In the genomic region with DNA sequence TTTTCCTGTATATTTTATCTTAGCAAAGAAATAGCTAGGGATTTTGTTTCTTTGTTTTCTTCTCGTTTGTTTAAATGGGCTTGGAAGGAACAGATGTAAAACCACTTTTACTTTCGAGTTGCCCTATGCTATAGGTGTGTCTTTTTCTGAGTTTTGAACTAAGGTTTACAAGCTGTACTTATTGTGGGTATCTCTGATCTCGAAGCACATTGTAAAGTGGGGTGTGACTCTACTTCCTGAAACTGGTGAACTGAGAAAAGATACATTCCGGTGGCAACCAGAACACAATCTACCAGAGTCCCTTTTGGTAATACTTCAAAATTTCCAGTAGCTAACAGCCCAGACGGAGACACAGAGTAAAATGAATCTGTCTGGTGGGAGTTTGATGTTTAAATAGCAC, we compare ENCODE assay signal across 8 mouse cellular contexts. TPM values are rescaled to one million over a fixed set of nuclear protein-coding genes. Genes with fewer than 3 reads are reported as not detected.
DNase-seq lines count a peak whose midpoint lies in the region; ATAC-seq and TF ChIP-seq lines count a peak whose summit lies in the region.

No protein-coding gene starts in this region.

- no peak for DNase-seq in spleen, adult 2 months (ENCODE audit: low read depth in 1 of 2, low spot score in 2 of 2)
- no peak for DNase-seq in spleen, adult 18-20 months
- DNase-seq in liver, postnatal 0 days = no peak
- DNase-seq in thymus, postnatal 4 days = no peak
- no peak for DNase-seq in spleen, postnatal 4 days (ENCODE audit: low spot score in 2 of 2)
- DNase-seq in layer of hippocampus, adult 18-20 months (ENCODE audit: low spot score in 2 of 2) = no peak

- H3K27me3 ChIP-seq in forebrain, embryonic 15.5 days = no peaks in the 10 kb centered on the region
- no peaks in the 10 kb centered on the region for H3K27me3 ChIP-seq in forebrain, embryonic 13.5 days
- no peaks in the 10 kb centered on the region for H3K27me3 ChIP-seq in spleen, adult 2 months (ENCODE audit: control insufficient read depth, insufficient read depth, low read length)
- no peaks in the 10 kb centered on the region for H3K27me3 ChIP-seq in liver, postnatal 0 days (ENCODE audit: insufficient read depth, low read length)

- H3K4me3 ChIP-seq in forebrain, embryonic 15.5 days = no peak overlapping the region
- H3K4me3 ChIP-seq in forebrain, embryonic 13.5 days = no peak overlapping the region
- H3K4me3 ChIP-seq in spleen, adult 2 months (ENCODE audit: extremely low read depth, insufficient read depth, insufficient read length) = peak overlapping the region; percentile 81; the same call in 1 of the 2 replicates
- H3K4me3 ChIP-seq in liver, postnatal 0 days (ENCODE audit: low read depth, low read length) = peak overlapping the region; percentile 79; the same call in 1 of the 2 replicates

- H3K36me3 ChIP-seq in forebrain, embryonic 15.5 days = no peaks in the 10 kb centered on the region
- no peaks in the 10 kb centered on the region for H3K36me3 ChIP-seq in forebrain, embryonic 13.5 days (ENCODE audit: poor library complexity, severe bottlenecking)
- no peaks in the 10 kb centered on the region; the same call in 1 of the 2 replicates for H3K36me3 ChIP-seq in spleen, adult 2 months (ENCODE audit: control insufficient read depth, insufficient read depth, low read length)
- no peaks in the 10 kb centered on the region for H3K36me3 ChIP-seq in liver, postnatal 0 days (replicated peaks; ENCODE audit: insufficient read depth, low read length)

- no peak overlapping the region for H3K9ac ChIP-seq in forebrain, embryonic 15.5 days (replicated peaks)
- no peak overlapping the region for H3K9ac ChIP-seq in forebrain, embryonic 13.5 days
- no peak overlapping the region for H3K9ac ChIP-seq in liver, postnatal 0 days (replicated peaks)

- no peak for TF ChIP-seq CTCF in spleen, adult 2 months (IDR thresholded peaks at IDR 0.05; ENCODE audit: extremely low read depth, insufficient read depth, insufficient read length, insufficient replicate concordance)
- TF ChIP-seq CTCF in liver, postnatal 0 days (IDR thresholded peaks at IDR 0.05; ENCODE audit: low read depth) = no peak

- H3K4me2 ChIP-seq in forebrain, embryonic 15.5 days (replicated peaks) = peak overlapping the region; percentile 51
- H3K4me2 ChIP-seq in forebrain, embryonic 13.5 days = no peak overlapping the region
- H3K4me2 ChIP-seq in liver, postnatal 0 days (ENCODE audit: low read depth, low read length) = peak overlapping the region; percentile 81

- H3K4me1 ChIP-seq in forebrain, embryonic 15.5 days = peaks cover 15% of the 10 kb centered on the region
- peaks cover 10% of the 10 kb centered on the region for H3K4me1 ChIP-seq in forebrain, embryonic 13.5 days
- 0 out of 2 replicates have a peak, but pooled peaks cover 2% of the 10 kb centered on the region for H3K4me1 ChIP-seq in spleen, adult 2 months (ENCODE audit: control insufficient read depth, insufficient read depth, insufficient read length)
- H3K4me1 ChIP-seq in liver, postnatal 0 days (ENCODE audit: insufficient read depth) = peaks cover 15% of the 10 kb centered on the region

- TF ChIP-seq EP300 in liver, postnatal 0 days (IDR thresholded peaks at IDR 0.05; ENCODE audit: low read depth) = no peak

- 90% methylated on average over 5 of the region's 5 CpGs for WGBS in forebrain, embryonic 15.5 days
- 92% methylated on average over 5 of the region's 5 CpGs for WGBS in forebrain, embryonic 13.5 days
- WGBS in spleen, adult 2 months = 36% methylated on average over 5 of the region's 5 CpGs
- WGBS in liver, postnatal 0 days (ENCODE audit: insufficient replicate concordance) = 56% methylated on average over 5 of the region's 5 CpGs

- ATAC-seq in forebrain, embryonic 15.5 days (replicated peaks) = 0 out of 2 replicates have a peak, but pooled peaks have one; percentile 24
- ATAC-seq in forebrain, embryonic 13.5 days = no peak
- ATAC-seq in liver, postnatal 0 days = no peak

- no peaks in the 10 kb centered on the region for H3K9me3 ChIP-seq in forebrain, embryonic 15.5 days
- H3K9me3 ChIP-seq in forebrain, embryonic 13.5 days (replicated peaks) = no peaks in the 10 kb centered on the region
- no peaks in the 10 kb centered on the region for H3K9me3 ChIP-seq in liver, postnatal 0 days (ENCODE audit: low read length)

- H3K27ac ChIP-seq in forebrain, embryonic 15.5 days (replicated peaks) = no peak overlapping the region
- no peak overlapping the region for H3K27ac ChIP-seq in forebrain, embryonic 13.5 days
- H3K27ac ChIP-seq in spleen, adult 2 months (ENCODE audit: insufficient read depth, low read length) = no peak overlapping the region
- H3K27ac ChIP-seq in liver, postnatal 0 days (ENCODE audit: low read depth) = no peak overlapping the region

- no peak for TF ChIP-seq POLR2A in spleen, adult 2 months (IDR thresholded peaks at IDR 0.05; ENCODE audit: low read depth, low read length)

RNA-seq across cellular contexts. Expression of gene Magohb, which starts 0.9 kb away (rescaled TPM):
- polyA plus RNA-seq in forebrain, embryonic 15.5 days (2015; fragmentation: Nextera tagmentation; extraction: Ambion mirVana) = 47.6 and 55.0 TPM in 2 replicates
- polyA plus RNA-seq in forebrain, embryonic 13.5 days (2015; fragmentation: Nextera tagmentation; extraction: Ambion mirVana) = 57.7 and 64.1 TPM in 2 replicates
- 0.41 and 0.44 TPM in 2 replicates for polyA plus RNA-seq in spleen, adult 2 months (2012; rRNA removed)
- polyA plus RNA-seq in liver, postnatal 0 days (2015; fragmentation: Nextera tagmentation; extraction: Ambion mirVana) = 22.8 and 24.7 TPM in 2 replicates
- total RNA-seq in layer of hippocampus, adult 18-20 months (2021) = 10 to 100 TPM in 1 of 2 experiments, 1 to 10 TPM in 1; 9.2 to 12.6 TPM

RNA-seq across cellular contexts. Expression of gene Klra2, which starts 46.8 kb away (rescaled TPM):
- polyA plus RNA-seq in forebrain, embryonic 15.5 days (2015; fragmentation: Nextera tagmentation; extraction: Ambion mirVana) = not detected in 2 replicates
- not detected in 2 replicates for polyA plus RNA-seq in forebrain, embryonic 13.5 days (2015; fragmentation: Nextera tagmentation; extraction: Ambion mirVana)
- 0.23 and 0.29 TPM in 2 replicates for polyA plus RNA-seq in spleen, adult 2 months (2012; rRNA removed)
- polyA plus RNA-seq in liver, postnatal 0 days (2015; fragmentation: Nextera tagmentation; extraction: Ambion mirVana) = 0.90 and 1.1 TPM in 2 replicates
- under 1 TPM; 0.30 to 0.36 TPM for total RNA-seq in layer of hippocampus, adult 18-20 months (2021)

RNA-seq across cellular contexts. Expression of gene Styk1, which starts 59.5 kb away (rescaled TPM):
- polyA plus RNA-seq in forebrain, embryonic 15.5 days (2015; fragmentation: Nextera tagmentation; extraction: Ambion mirVana) = 3.4 and 4.3 TPM in 2 replicates
- 1.2 and 1.6 TPM in 2 replicates for polyA plus RNA-seq in forebrain, embryonic 13.5 days (2015; fragmentation: Nextera tagmentation; extraction: Ambion mirVana)
- 0.40 and 1.3 TPM in 2 replicates for polyA plus RNA-seq in spleen, adult 2 months (2012; rRNA removed)
- 0.25 and 0.32 TPM in 2 replicates for polyA plus RNA-seq in liver, postnatal 0 days (2015; fragmentation: Nextera tagmentation; extraction: Ambion mirVana)
- under 1 TPM; 0.32 to 0.41 TPM for total RNA-seq in layer of hippocampus, adult 18-20 months (2021)

Comparison
In these comparisons a context has a peak if more than half of its experiments do, and no peak if none do; other contexts are left out.
1. H3K4me3 ChIP-seq: peak in spleen, adult 2 months (single experiment) and liver, postnatal 0 days (single experiment); none in forebrain, embryonic 15.5 days (single experiment) and forebrain, embryonic 13.5 days (single experiment).
2. RNA of gene Magohb, which starts 0.9 kb away (polyA plus RNA-seq): 57.7 to 64.1 TPM in forebrain, embryonic 13.5 days, 47.6 to 55.0 TPM in forebrain, embryonic 15.5 days and 22.8 to 24.7 TPM in liver, postnatal 0 days; 0.41 to 0.44 TPM in spleen, adult 2 months; every median in the first group is over 10 times any median in the second.